Comparison of ENCODE assay signal across 17 mouse cellular contexts in genomic region chr10:85879886-85880486, GRCm38 (mm10). TPM values are rescaled to one million over a fixed set of nuclear protein-coding genes. Genes with fewer than 3 reads are reported as not detected.
"Had no signal": no experiment of that assay in that cellular context is flagged by ENCODE, and none has a peak within 500 bp of the region (broad histone marks: within the 10 kb centered on the region; RNA-seq: fewer than 3 reads in every experiment).

No protein-coding gene starts in this region.

- H3K9me3 ChIP-seq: liver, embryonic 13.5 days; liver, embryonic 15.5 days; lung, embryonic 15.5 days; megakaryocyte, embryonic 14.5 days; midbrain, embryonic 13.5 days; midbrain, embryonic 15.5 days; neural tube, embryonic 12.5 days; stomach, embryonic 15.5 days had no signal

- DNase-seq: liver, embryonic 13.5 days; liver, postnatal 0 days; lung, postnatal 14 days; right cerebral cortex, postnatal 14 days; thymus, adult 2 months; thymus, postnatal 25 days; thymus, postnatal 4 days had no signal

- ATAC-seq: liver, postnatal 0 days; midbrain, embryonic 13.5 days; midbrain, embryonic 15.5 days had no signal

- H3K4me1 ChIP-seq: liver, embryonic 13.5 days; liver, embryonic 15.5 days; lung, embryonic 15.5 days; megakaryocyte, embryonic 14.5 days; midbrain, embryonic 13.5 days; midbrain, embryonic 15.5 days; neural tube, embryonic 12.5 days; stomach, embryonic 15.5 days had no signal

- H3K27ac ChIP-seq: liver, embryonic 13.5 days; liver, embryonic 15.5 days; lung, embryonic 15.5 days; macrophage; midbrain, embryonic 13.5 days; midbrain, embryonic 15.5 days; neural tube, embryonic 12.5 days; stomach, embryonic 15.5 days; stomach, postnatal 0 days had no signal

- H3K4me3 ChIP-seq: liver, embryonic 13.5 days; liver, embryonic 15.5 days; lung, embryonic 15.5 days; megakaryocyte, embryonic 14.5 days; midbrain, embryonic 13.5 days; midbrain, embryonic 15.5 days; neural tube, embryonic 12.5 days; stomach, embryonic 15.5 days had no signal

- H3K27me3 ChIP-seq: liver, embryonic 13.5 days; liver, embryonic 15.5 days; lung, embryonic 15.5 days; megakaryocyte, embryonic 14.5 days; midbrain, embryonic 13.5 days; midbrain, embryonic 15.5 days; neural tube, embryonic 12.5 days; stomach, embryonic 15.5 days had no signal

- H3K4me2 ChIP-seq: liver, embryonic 13.5 days; liver, embryonic 15.5 days; lung, embryonic 15.5 days; midbrain, embryonic 11.5 days; midbrain, embryonic 13.5 days; midbrain, embryonic 15.5 days; neural tube, embryonic 12.5 days; stomach, embryonic 15.5 days had no signal

- H3K9ac ChIP-seq: liver, embryonic 13.5 days; liver, embryonic 15.5 days; liver, postnatal 0 days; lung, embryonic 15.5 days; midbrain, embryonic 13.5 days; midbrain, embryonic 15.5 days; neural tube, embryonic 12.5 days; stomach, embryonic 15.5 days had no signal

RNA-seq across cellular contexts. Expression of gene Ascl4, which starts 47.5 kb away (rescaled TPM):
- polyA plus RNA-seq: liver, embryonic 13.5 days; liver, embryonic 15.5 days; liver, postnatal 0 days; macrophage; thymus, adult 2 months had no signal
